Mouse (Mus musculus) inflammation-experienced regulatory T-cells, adult 6 months (primary cell): ENCODE results near the gene Olfr1451. TPM values are rescaled to one million over a fixed set of nuclear protein-coding genes. Genes with fewer than 3 reads are reported as not detected.
"Not testable (repeated sequence)": the region's sequence is repeated elsewhere in the genome, so short reads cannot be mapped to it uniquely, and the experiment has no call there.

Source experiments
- ATAC-seq: one replicate; pipeline ENCODE4 v1.8.0; 2017
- polyA plus RNA-seq, 3 experiments: library from polyadenylated mRNA; unstranded; fragments of 100-300 nt; shearing (Covaris generic); gene quantifications; one replicate each; pipeline ENCODE4 v1.2.1; 2017

The Olfr1451 gene
- not detected for polyA plus RNA-seq

DNA sequence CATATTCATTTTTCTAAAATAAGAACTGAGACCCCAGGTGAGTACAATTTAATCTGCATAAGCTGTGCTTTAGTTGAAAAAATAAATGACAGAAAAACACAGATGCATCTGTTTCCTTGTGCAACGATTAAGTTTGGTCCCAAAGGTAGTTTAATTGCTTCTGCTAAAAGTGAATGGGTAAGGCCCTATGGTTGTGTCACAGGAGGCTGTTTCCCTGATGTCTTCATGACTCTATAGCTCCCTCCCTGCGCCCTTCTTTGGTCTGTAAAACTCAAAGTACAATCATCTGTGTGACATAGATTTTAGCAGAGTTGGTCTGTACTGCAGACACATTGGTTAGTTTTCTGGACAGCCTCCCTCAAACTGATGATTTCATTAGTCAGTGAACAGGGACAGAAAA, at the start of gene Olfr1451:
TSS of gene Olfr1451 (plus strand) at position 301 of the 400 bp plus-strand sequence.
- ATAC-seq: no peak

DNA sequence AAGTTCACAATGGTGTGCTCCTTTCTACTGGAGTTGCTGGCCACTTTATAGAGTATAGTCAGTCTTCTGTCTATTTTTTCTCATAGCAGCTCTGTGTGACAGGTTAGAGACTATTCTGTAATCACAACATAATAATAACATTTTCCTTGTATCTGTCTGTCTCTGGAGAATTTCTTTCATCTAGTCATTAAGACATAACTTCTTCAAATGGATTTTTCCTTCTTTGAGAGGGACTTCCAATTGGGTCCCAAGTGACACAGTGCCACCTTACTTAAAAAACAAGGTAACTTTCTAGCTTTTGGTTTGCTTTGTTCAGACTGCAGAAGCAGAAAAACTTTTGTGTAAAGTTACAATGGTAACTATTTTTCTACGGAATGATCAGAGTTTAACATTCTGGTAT, 44.9 kb upstream of the Olfr1451 start, which contains the start of gene Olfr1450:
TSS of gene Olfr1450 (plus strand) at position 301 of the 400 bp plus-strand sequence.
- ATAC-seq: no peak

DNA sequence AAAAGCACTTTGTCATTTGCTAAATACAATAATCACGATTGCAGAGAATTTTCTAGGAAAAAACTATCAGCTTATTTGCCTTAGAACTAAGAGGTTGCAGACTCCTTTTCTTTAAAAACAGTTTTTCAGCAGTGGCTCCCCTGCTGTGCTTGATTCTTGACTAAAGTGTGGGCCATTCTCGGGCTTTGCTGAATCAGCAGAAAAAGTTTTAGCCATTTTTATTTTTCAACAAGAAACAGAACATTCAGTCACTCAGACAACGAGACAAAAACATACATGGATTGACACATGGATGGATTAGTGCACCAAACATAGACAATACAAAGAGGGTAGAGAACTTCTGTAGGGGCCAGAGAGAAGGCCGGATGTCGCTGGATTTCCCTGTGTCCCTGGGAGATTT, 24.7 kb upstream of the Olfr1451 start:
- ATAC-seq: not testable (repeated sequence)

DNA sequence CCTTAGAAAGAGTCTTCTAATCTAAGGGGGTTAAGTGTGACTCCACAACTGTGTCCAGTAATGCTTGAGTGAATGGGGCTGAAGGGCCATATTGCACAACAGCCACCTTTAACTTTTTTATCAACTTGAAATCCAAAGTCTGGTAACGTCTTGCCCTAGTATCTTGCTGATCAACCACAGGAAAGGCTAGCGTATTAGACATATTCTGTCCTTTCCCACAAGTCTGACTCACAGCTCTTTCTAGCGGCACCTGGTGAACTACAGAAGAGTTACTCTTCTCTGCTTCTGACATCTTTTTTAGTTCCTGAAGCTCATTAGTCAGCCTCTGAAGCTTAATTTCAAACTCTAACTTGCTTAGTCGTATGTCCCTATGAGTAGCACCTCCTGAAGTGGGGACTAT, 2.5 kb upstream of the Olfr1451 start:
- ATAC-seq: not testable (repeated sequence)

DNA sequence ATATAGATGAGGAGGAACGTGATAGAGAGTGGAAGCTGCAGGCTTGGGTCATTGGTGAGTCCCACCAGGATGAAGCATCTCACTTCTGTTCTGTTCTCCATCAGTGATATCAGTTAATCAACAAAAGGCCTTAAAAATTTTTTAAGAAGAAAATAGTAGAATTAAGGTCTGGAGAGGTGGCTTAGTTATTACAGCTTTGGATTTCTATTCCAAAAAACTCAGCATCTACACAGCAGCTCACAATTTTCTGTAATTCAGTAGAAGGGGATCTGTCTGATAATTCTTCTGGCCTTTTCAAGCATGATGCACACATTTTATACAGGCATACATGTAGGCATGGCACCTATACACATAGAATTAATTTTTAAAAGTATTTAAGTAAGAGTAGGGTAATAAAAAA, 33.4 kb downstream of the Olfr1451 start, which contains the start of gene Olfr1453:
TSS of gene Olfr1453 (minus strand) at position 101 of the 400 bp plus-strand sequence.
- ATAC-seq: no peak

Other genes starting within 250 kb of the Olfr1451 start
- gene Cntf, start 229.4 kb upstream of the Olfr1451 start, polyA plus RNA-seq: 1 to 10 TPM; 2.4 to 4.2 (median 3.7) TPM
- gene Zfp91, start 198.9 kb upstream of the Olfr1451 start, polyA plus RNA-seq: 10 to 100 TPM; 17.7 to 22.3 (median 19.1) TPM
- 100 to 1,000 TPM; 257 to 302 (median 261) TPM for gene Lpxn, start 198.8 kb upstream of the Olfr1451 start, polyA plus RNA-seq
- under 1 TPM; 0.47 to 0.91 (median 0.54) TPM for gene Gm5244, start 148.3 kb upstream of the Olfr1451 start, polyA plus RNA-seq
- gene Olfr1444, start 137.7 kb upstream of the Olfr1451 start, polyA plus RNA-seq: 1 to 10 TPM in 1 of 3 experiments, under 1 TPM in 2; 0.70 to 1.3 (median 0.74) TPM
- gene Olfr1445, start 111.2 kb upstream of the Olfr1451 start, polyA plus RNA-seq: not detected
- gene Olfr1446, start 101.5 kb upstream of the Olfr1451 start, polyA plus RNA-seq: not detected
- not detected for gene Olfr1447, start 91.3 kb upstream of the Olfr1451 start, polyA plus RNA-seq
- not detected for gene Olfr1448, start 70.6 kb upstream of the Olfr1451 start, polyA plus RNA-seq
- gene Olfr1449, start 64.2 kb upstream of the Olfr1451 start, polyA plus RNA-seq: not detected
- gene Olfr1450, start 44.8 kb upstream of the Olfr1451 start, polyA plus RNA-seq: not detected
- not detected for gene Olfr1453, start 33.3 kb downstream of the Olfr1451 start, polyA plus RNA-seq
- gene Olfr1454, start 65.6 kb downstream of the Olfr1451 start, polyA plus RNA-seq: not detected
- not detected for gene Olfr1457, start 102.9 kb downstream of the Olfr1451 start, polyA plus RNA-seq
- gene Olfr1458, start 111.8 kb downstream of the Olfr1451 start, polyA plus RNA-seq: not detected
- under 1 TPM in 1 of 3 experiments, not detected in 2; 0.08 TPM for gene Olfr1459, start 154.5 kb downstream of the Olfr1451 start, polyA plus RNA-seq
- not detected for gene Olfr1461, start 168.0 kb downstream of the Olfr1451 start, polyA plus RNA-seq
- not detected for gene Olfr1462, start 190.7 kb downstream of the Olfr1451 start, polyA plus RNA-seq
- gene Olfr1463, start 236.3 kb downstream of the Olfr1451 start, polyA plus RNA-seq: not detected